8 mouse cellular contexts compared by ENCODE assay signal in genomic region chr14:30625131-30625807, GRCm38 (mm10). TPM values are rescaled to one million over a fixed set of nuclear protein-coding genes. Genes with fewer than 3 reads are reported as not detected.
A peak's percentile ranks its signal among the peaks of the same experiment; 100 is the strongest.
DNase-seq lines count a peak whose midpoint lies in the region; TF ChIP-seq lines count a peak whose summit lies in the region.

No protein-coding gene starts in this region.

- peaks cover 26% of the 10 kb centered on the region for H3K4me1 ChIP-seq in kidney, adult 2 months (ENCODE audit: control insufficient read depth, insufficient read depth, low read length)

- peak; percentile 35 for DNase-seq in right cerebral cortex, postnatal 4 days
- no peak for DNase-seq in right cerebral cortex, postnatal 25 days
- peak; percentile 68 for DNase-seq in embryo, embryonic 9.5 days (ENCODE audit: extremely low spot score)
- peak; percentile 41 for DNase-seq in heart, adult 8-10 months (ENCODE audit: low spot score)
- peak; percentile 66 for DNase-seq in kidney, adult 2 months
- DNase-seq in lung, postnatal 36 days, result peak; percentile 62
- DNase-seq in spleen, adult 18-20 months, result peak; percentile 45 to 61
- DNase-seq in layer of hippocampus, postnatal 25 days (ENCODE audit: extremely low spot score in 1 of 2, low spot score in 1 of 2), result no peak

- no peak for TF ChIP-seq CTCF in kidney, adult 2 months (conservative IDR thresholded peaks at IDR 0.05; ENCODE audit: insufficient read depth, insufficient read length, low read depth, low read length)

- H3K27me3 ChIP-seq in kidney, adult 2 months (replicated peaks; ENCODE audit: control insufficient read depth, insufficient read depth, low read length), result no peaks in the 10 kb centered on the region

- under 1% methylated on average over 39 of the region's 39 CpGs for WGBS in kidney, adult 2 months

- H3K27ac ChIP-seq in kidney, adult 2 months (ENCODE audit: insufficient read depth, low read depth, low read length), result peak overlapping the region; percentile 62

- no peak for TF ChIP-seq POLR2A in kidney, adult 2 months (IDR thresholded peaks at IDR 0.05; ENCODE audit: low read depth, low read length)

- peak overlapping the region; percentile 88 for H3K4me3 ChIP-seq in kidney, adult 2 months (ENCODE audit: insufficient read depth, low read depth, low read length)

- H3K36me3 ChIP-seq in kidney, adult 2 months (ENCODE audit: control insufficient read depth, insufficient read depth, low read length), result no peaks in the 10 kb centered on the region

RNA-seq across cellular contexts. Expression of gene Prkcd, which starts 0.7 kb away (rescaled TPM):
- total RNA-seq in heart, adult 8-10 months (2022), result 10 to 100 TPM in 3 of 4 experiments, 1 to 10 TPM in 1; 7.1 to 13.4 (median 11.6) TPM
- 80.6 and 96.2 TPM in 2 replicates for polyA plus RNA-seq in kidney, adult 2 months (2012; rRNA removed)
- total RNA-seq in layer of hippocampus, postnatal 25 days (2021), result 10 to 100 TPM; 27.3 to 30.6 TPM

RNA-seq across cellular contexts. Expression of gene Rft1, which starts 28.9 kb away (rescaled TPM):
- total RNA-seq in heart, adult 8-10 months (2022), result 1 to 10 TPM; 6.6 to 8.0 (median 7.4) TPM
- polyA plus RNA-seq in kidney, adult 2 months (2012; rRNA removed), result 17.6 and 18.8 TPM in 2 replicates
- 10 to 100 TPM; 10.1 to 11.3 TPM for total RNA-seq in layer of hippocampus, postnatal 25 days (2021)

Comparison
In these comparisons a context has a peak if more than half of its experiments do, and no peak if none do; other contexts are left out.
1. DNase-seq: peak in right cerebral cortex, postnatal 4 days (single experiment), embryo, embryonic 9.5 days (single experiment), heart, adult 8-10 months (single experiment), kidney, adult 2 months (single experiment), lung, postnatal 36 days (single experiment) and spleen, adult 18-20 months (2 of 2); none in right cerebral cortex, postnatal 25 days (single experiment) and layer of hippocampus, postnatal 25 days (0 of 2).